Mouse (Mus musculus): Measurements from ENCODE around the gene Pom121l2.

- peak; percentile 65 for TF ChIP-seq CTCF (IDR thresholded peaks at IDR 0.05; ENCODE audit: extremely low read depth, insufficient read depth, low read length)
- TF ChIP-seq POLR2A (IDR thresholded peaks at IDR 0.05; ENCODE audit: extremely low read depth, insufficient read depth, low read length) = no peak
These were observed 6.7 kb upstream of the Pom121l2 start for GRCm38 (mm10) chr13:21974221-21974725.
